Mouse (Mus musculus) kidney, postnatal 10 days (tissue): ENCODE results near the gene Tex26.

Experiments used
- DNase-seq: peaks from one replicate; pipeline ENCODE4 v3.0.0; 2021; ENCODE audit warnings: mixed read lengths

Tex26 gene

GRCm38 (mm10) chr5:149490275-149490674, 50.8 kb downstream of the Tex26 start:
- no peak for DNase-seq

DNA sequence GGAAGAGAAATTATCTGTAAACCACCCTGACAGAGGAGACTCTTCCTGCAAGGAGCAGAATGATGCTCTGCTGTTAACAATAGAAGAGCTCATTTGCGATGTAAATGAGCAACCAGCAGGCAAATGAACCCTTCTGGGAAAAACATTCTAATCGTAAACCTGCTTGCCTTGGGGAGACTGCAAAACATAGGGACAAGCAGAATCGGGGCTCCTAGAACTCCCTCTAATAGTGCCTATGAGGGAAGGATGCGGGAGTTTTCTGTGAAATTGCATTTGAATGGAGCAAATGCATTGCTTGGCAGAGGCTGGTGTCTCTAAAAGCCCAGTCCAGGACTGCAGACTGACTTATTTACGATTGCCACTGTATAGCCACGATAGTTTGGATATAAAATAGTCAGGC, 56.2 kb downstream of the Tex26 start:
- no peak for DNase-seq

GRCm38 (mm10) chr5:149496401-149497066, 57.1 kb downstream of the Tex26 start:
- no peak for DNase-seq

DNA sequence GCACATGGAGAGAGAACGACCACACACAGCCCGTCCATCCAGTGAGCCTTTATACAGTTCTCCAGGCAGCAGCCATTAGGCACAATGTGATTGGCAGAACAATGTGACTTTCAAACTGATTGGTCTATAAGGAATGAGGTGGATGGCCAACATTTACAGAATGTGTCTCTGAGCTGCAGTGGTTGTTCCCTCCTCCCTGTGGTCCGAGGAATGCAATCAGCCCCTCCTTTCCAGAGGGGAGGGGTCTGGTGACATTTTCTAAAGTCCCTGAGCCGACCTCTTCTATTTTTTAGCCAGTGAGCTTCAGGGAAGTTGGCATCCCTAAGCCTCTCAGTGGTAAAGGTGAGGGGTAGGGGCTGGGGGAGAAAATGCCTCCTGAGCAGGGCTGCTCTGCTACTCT, 60.5 kb downstream of the Tex26 start:
- no peak for DNase-seq

GRCm38 (mm10) chr5:149503423-149504175, 64.1 kb downstream of the Tex26 start:
- DNase-seq = no peak

DNA sequence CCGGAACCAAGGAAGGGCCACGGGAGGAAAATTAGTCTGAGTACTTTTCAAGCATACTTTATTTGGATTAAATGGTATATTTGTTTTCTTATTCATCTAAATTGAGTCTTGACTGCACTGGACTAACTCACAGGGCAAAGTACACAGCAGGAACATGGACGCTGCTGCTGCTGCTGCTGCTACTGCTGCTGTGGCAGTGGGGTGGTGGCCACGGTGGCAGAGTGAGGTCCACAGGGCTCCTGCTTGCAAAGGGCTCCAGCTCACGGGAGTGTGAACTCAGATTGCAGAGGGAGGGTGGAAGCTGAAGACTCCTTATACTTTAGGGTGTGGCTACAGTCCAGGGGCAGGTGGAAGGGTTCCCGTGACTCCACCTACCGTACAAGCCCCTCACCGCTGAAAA, 65.5 kb downstream of the Tex26 start:
- DNase-seq = no peak

- no peak for DNase-seq
Measured at GRCm38 (mm10) chr5:149506033-149506432, 66.6 kb downstream of the Tex26 start.

DNA sequence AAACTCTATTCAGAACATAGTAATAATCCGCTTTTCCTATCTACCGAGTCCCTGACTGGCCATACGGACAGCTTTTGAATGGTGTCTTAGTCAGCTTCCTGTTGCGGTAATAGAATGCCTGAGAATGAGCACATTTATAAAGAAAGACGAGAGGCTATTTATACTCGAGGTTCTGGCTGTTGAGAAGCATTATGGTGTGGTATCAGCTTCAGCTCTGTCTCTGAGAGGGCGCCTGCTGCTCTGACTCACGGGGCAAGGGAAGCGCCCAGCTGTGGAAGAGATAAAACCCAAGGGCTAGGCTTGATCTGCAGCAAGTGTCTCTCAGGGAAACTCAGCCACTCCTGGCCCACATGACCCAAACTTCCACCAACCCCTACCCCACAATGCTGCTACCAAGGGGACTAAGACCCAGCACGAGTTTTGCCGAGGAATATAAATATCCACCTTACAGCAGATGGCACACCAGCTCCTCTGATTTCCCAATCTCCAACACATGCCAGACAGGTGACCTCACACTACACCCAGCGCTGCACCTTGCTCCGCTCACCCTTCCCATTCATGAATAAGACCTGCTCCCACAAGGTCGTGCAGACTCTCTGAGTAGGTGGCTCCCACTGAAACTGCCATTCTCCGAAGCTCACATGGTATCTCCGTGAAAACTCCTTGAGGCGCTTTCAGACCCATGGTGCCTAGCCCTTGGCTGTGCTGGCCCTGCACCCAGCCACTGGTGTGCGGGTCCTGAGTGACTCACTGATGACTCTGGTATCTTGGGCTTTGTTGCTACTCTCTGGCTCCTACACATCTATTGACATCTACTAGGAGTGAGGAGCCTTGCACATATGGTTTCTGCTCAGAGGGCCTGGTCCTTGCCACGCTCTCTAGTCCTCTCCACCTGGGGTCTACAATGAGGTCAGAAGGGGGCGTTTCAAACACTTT, 68.9 kb downstream of the Tex26 start:
- DNase-seq = no peak

DNA sequence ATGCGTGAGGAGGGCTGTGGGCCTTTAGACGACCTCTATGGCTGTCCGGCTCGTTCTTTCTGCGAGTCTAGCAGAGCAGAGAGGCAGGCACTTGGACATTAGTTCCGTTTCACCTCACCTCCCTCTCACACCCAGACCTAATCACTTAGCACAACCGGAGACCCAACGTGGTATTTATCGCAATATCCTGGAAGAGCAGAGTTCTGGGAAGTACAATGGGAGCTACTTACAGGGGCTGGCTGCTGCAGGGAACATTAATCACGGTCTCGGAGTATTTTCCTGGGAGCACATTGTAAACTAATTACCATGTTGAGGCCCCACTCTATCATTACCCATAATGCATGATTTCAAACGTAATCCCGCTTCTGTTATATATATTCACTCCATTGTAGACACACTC, 70.9 kb downstream of the Tex26 start:
- no peak for DNase-seq

GRCm38 (mm10) chr5:149512695-149513094, 73.2 kb downstream of the Tex26 start:
- no peak for DNase-seq

- DNase-seq = no peak
Measured at GRCm38 (mm10) chr5:149513438-149514086, 74.1 kb downstream of the Tex26 start.

DNA sequence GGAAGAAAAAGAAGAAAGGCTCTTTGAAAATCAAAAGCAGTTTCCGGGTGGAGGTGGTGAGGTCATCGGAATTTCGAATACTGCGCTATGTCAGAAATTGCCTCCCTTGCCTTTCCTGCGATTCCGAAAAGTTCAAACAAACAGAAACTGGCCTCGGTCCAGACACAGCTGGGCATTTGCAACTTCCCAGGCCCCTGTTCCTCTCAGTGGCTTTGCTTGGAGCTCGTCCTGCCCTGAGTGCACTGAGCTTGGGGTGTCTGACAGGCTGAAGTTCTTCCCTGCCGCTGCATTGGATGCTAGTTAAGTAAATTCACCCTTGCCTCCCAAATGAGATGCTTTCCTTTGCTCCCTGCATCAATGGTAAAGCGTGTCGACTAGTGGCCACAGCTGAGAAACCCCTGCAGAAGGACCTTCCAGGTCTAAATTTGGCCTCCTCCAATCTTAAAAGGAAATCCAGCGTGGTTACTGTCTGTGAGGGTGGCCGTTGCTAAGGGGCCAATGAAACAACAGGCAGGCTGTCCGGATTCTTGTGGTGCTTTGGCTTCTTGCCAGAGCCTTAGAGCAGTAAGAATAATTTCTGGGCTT, 74.7 kb downstream of the Tex26 start:
- DNase-seq = peak; percentile 75

GRCm38 (mm10) chr5:149514890-149515289, 75.4 kb downstream of the Tex26 start:
- DNase-seq = no peak

DNA sequence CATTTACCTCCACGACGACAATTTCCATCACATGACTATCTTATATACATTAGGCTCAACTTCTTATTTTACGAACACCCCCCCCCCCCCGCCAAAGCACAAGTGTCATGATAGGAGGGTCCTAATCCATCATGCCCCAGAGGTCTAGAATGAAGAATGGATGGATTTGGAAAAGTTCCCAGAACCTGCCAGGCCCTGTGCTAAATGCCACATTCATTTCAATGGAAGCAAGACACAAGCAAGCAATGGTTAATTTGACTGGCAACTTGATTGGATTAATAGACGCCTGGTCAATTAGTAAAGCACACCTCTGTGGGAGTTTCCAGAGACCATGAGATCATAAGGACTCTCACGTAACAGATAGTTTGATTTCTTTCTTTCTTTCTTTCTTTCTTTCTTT, 77.7 kb downstream of the Tex26 start:
- no peak for DNase-seq
